Mouse (Mus musculus) retina, postnatal 1 day (tissue): Measurements from ENCODE around the gene Mfap1b.

Source experiments
- DNase-seq: peaks from one replicate; pipeline ENCODE4 v3.0.0-alpha.2; 2012

The Mfap1b gene

DNA sequence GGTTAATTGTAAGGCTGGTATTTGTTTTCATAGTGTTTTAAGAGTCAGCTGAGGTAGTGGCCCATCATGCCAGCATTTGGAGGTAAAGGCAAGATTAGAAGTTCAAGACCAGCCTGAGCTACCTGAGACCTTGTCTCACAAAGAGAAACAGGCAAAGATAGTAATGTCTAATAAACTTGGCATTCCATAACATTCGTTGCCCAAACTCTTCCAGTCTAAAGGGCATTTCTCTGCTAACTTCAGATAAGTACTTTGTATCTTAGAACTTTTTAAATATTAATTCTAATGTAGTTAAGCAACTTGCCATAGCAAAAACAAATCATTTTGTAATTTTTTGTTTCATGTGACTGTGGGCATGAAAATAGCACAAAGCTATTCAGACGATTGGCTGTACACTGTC lies 50.7 kb downstream of the Mfap1b start:
- DNase-seq, result no peak

GRCm38 (mm10) chr2:121418476-121418875 lies 55.4 kb downstream of the Mfap1b start:
- DNase-seq, result no peak

GRCm38 (mm10) chr2:121416356-121416755 lies 57.5 kb downstream of the Mfap1b start:
- DNase-seq, result no peak

GRCm38 (mm10) chr2:121415591-121415990 lies 58.3 kb downstream of the Mfap1b start:
- DNase-seq, result no peak

DNA sequence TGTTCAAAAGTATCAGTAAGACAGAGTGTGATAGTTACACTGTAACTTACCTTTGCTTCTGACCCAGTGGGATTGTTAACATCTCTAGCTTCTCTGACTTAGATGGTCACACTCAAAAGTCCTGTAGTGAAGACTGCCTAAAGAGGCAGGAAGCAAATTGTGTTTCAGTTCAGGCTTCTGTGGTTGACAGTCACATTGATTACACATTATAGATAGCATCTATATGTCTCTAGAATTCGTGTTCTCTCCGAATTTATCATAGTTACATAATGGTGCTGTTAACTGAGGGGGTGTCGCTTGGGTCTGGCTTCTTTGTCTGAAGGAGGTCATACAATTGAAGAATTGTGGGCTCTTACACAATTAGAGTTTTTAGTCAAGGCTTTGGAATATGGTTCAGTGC lies 58.8 kb downstream of the Mfap1b start:
- DNase-seq, result no peak

DNA sequence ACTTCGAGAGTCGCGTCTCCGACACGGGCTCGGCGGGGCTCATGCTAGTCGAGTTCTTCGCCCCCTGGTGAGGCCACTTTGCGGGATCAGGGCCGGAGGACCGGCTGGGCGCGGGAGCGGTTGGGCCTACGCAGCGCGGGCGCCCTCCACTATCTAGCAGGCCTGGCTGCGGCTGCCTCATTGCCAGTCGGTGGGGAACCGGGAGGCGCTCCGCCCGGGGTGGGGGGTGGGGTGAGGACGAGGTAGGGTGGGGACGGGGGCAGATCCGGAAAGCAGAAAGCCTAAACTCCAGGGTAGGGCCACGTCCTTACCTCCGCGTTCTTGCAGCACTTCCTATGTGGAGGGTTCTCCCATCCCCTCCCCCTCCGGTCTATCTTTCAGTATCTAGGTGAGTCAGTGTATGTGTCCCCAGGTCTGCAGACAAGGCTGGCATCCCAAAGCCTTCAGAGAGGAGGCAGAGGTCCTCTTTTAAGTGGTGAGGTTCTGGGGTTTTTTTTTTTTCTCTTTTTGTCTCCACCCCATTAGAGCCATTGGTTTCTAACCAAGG lies 59.7 kb downstream of the Mfap1b start:
- no peak for DNase-seq

GRCm38 (mm10) chr2:121413387-121414042 lies 60.4 kb downstream of the Mfap1b start, which contains the start of the genes Pdia3 and Catsper2:
TSS of gene Pdia3 (plus strand) at chr2:121413775.
TSS of gene Catsper2 (minus strand) at chr2:121413792.
- peak; percentile 99 for DNase-seq

DNA sequence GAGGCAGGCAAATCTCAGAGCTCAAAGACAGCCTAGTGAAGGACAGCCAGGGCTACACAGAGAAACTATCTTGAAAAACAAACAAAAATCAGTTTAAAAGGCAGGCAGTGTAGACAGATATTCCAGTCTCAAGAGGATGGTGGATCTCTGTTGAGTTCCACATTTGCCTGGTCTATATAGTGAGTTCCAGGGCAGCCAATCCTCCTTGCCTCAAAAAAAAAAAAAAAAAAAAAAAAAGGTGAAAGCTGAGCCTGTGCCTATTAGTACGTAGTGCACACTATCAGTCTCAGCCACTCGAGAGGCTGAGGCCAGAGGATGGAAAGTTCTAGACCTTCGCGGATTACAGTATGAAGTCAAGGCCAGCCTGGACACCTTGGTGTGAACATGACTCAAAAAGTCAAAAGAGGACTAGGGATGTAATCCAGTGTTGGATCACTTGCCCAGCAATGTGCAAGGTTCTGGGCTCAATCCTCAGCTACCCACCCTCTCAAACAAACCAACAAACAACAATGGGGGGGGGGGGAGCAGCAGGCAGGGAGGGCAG lies 61.0 kb downstream of the Mfap1b start:
- DNase-seq, result no peak
